Mouse (Mus musculus) CH12.LX (cell line): ENCODE measurements around the gene Wnt11. TPM values are rescaled to one million over a fixed set of nuclear protein-coding genes. Genes with fewer than 3 reads are reported as not detected.

ENCODE experiments used
- DNase-seq: peaks from one replicate; pipeline ENCODE4 v3.0.0-alpha.2; 2013; ENCODE audit errors: extremely low read depth
- H3K27ac ChIP-seq: 2 replicates; pipeline ENCODE4 v1.5.1; 2012; ENCODE audit warnings: low read depth, mild to moderate bottlenecking, control low read depth, moderate library complexity; ENCODE audit not compliant: insufficient read depth
- H3K27me3 ChIP-seq: replicated peaks from 2 replicates; pipeline ENCODE3; 2012; ENCODE audit warnings: inconsistent platforms
- H3K36me3 ChIP-seq, 2 experiments: replicated peaks in 1 of 2; 2 replicates each; pipeline versions ENCODE3 to v1.6.1; 2012; ENCODE audit warnings: inconsistent platforms in 1 of 2, low read length in 1 of 2, mild to moderate bottlenecking in 1 of 2, mixed read lengths in 1 of 2, moderate library complexity in 1 of 2; ENCODE audit not compliant: control insufficient read depth in 1 of 2, insufficient read depth in 1 of 2
- H3K4me1 ChIP-seq, 2 experiments: 2 replicates each; pipeline ENCODE4 v1.6.1; 2012; ENCODE audit warnings: inconsistent platforms in 1 of 2, moderate library complexity in 1 of 2; ENCODE audit not compliant: insufficient read depth in 2 of 2, control insufficient read depth in 1 of 2
- H3K4me2 ChIP-seq: 2 replicates; pipeline ENCODE4 v1.6.1; 2012; ENCODE audit warnings: low read depth, mild to moderate bottlenecking, control low read depth; ENCODE audit not compliant: poor library complexity, insufficient read depth, severe bottlenecking
- H3K4me3 ChIP-seq, 3 experiments: fragments of 150-350 bp in 1 of 3; sonication (generic) in 1 of 3; replicated peaks in 1 of 3; 2 replicates each; pipeline versions ENCODE3 to v1.5.1; 2011 to 2012; ENCODE audit warnings: low read depth in 2 of 3, low read length in 2 of 3, mild to moderate bottlenecking in 2 of 3, moderate library complexity in 2 of 3, control low read depth in 1 of 3, improper control_type of control experiment in 1 of 3, inconsistent platforms in 1 of 3, mixed read lengths in 1 of 3; ENCODE audit not compliant: poor library complexity in 1 of 3
- H3K79me2 ChIP-seq: replicated peaks from 2 replicates; pipeline ENCODE4 v1.6.1; 2012; ENCODE audit warnings: mild to moderate bottlenecking, moderate library complexity; ENCODE audit not compliant: control insufficient read depth, poor library complexity, insufficient read depth, severe bottlenecking; ENCODE audit errors: extremely low read depth
- H3K9ac ChIP-seq: 2 replicates; pipeline ENCODE4 v1.6.1; 2012; ENCODE audit warnings: low read depth, mild to moderate bottlenecking, control low read depth, moderate library complexity; ENCODE audit not compliant: insufficient read depth
- H3K9me3 ChIP-seq: replicated peaks from 2 replicates; pipeline ENCODE3; 2012; ENCODE audit warnings: low read length, inconsistent platforms, mixed read lengths
- CHD1 ChIP-seq: IDR thresholded peaks from 2 replicates; pipeline ENCODE4 v1.6.1; 2012; ENCODE audit warnings: low read depth, low read length, improper control_type of control experiment, inconsistent platforms
- CTCF ChIP-seq, 2 experiments: IDR thresholded peaks in 1 of 2; conservative IDR thresholded peaks in 1 of 2; 2 replicates each; pipeline ENCODE4 v1.5.1; 2011 to 2012; ENCODE audit warnings: low read depth in 2 of 2, low read length in 2 of 2, improper control_type of control experiment in 1 of 2, inconsistent platforms in 1 of 2, mild to moderate bottlenecking in 1 of 2, moderate library complexity in 1 of 2
- E2F4 ChIP-seq: IDR thresholded peaks from 2 replicates; pipeline ENCODE4 v1.6.1; 2011; ENCODE audit warnings: low read depth, low read length, improper control_type of control experiment; ENCODE audit not compliant: insufficient replicate concordance
- ELF1 ChIP-seq: IDR thresholded peaks from 2 replicates; pipeline ENCODE4 v1.6.1; 2014; ENCODE audit warnings: low read depth, mild to moderate bottlenecking, inconsistent platforms, low read length, improper control_type of control experiment
- EP300 ChIP-seq: IDR thresholded peaks from 2 replicates; pipeline ENCODE4 v1.6.1; 2011; ENCODE audit warnings: low read length, improper control_type of control experiment
- ETS1 ChIP-seq: conservative IDR thresholded peaks from 2 replicates; pipeline ENCODE4 v1.6.1; 2012; ENCODE audit warnings: low read depth, mild to moderate bottlenecking, inconsistent platforms, low read length, improper control_type of control experiment, moderate library complexity
- GABPA ChIP-seq: IDR thresholded peaks from 2 replicates; pipeline ENCODE4 v1.6.1; 2012; ENCODE audit warnings: low read depth, low read length, improper control_type of control experiment, inconsistent platforms; ENCODE audit not compliant: insufficient replicate concordance
- HCFC1 ChIP-seq: IDR thresholded peaks from 2 replicates; pipeline ENCODE4 v1.6.1; 2012; ENCODE audit warnings: low read depth, mild to moderate bottlenecking, inconsistent platforms, low read length, improper control_type of control experiment
- IRF4 ChIP-seq: IDR thresholded peaks from 2 replicates; pipeline ENCODE4 v1.6.1; 2014; ENCODE audit warnings: low read depth, mild to moderate bottlenecking, inconsistent platforms, low read length, improper control_type of control experiment
- JUN ChIP-seq: IDR thresholded peaks from 2 replicates; pipeline ENCODE4 v1.6.1; 2011; ENCODE audit warnings: low read depth, mild to moderate bottlenecking, low read length, improper control_type of control experiment, moderate library complexity; ENCODE audit not compliant: insufficient read depth
- KAT2A ChIP-seq: IDR thresholded peaks from 2 replicates; pipeline ENCODE4 v1.6.1; 2012; ENCODE audit warnings: low read length, improper control_type of control experiment, inconsistent platforms; ENCODE audit not compliant: insufficient replicate concordance
- MAFK ChIP-seq: IDR thresholded peaks from 2 replicates; pipeline ENCODE4 v1.6.1; 2011; ENCODE audit warnings: low read length, improper control_type of control experiment; ENCODE audit not compliant: insufficient replicate concordance
- MAX ChIP-seq: IDR thresholded peaks from 2 replicates; pipeline ENCODE4 v1.6.1; 2011; ENCODE audit warnings: low read length, improper control_type of control experiment
- MAZ ChIP-seq: IDR thresholded peaks from 2 replicates; pipeline ENCODE4 v1.6.1; 2012; ENCODE audit warnings: low read depth, mild to moderate bottlenecking, inconsistent platforms, low read length, improper control_type of control experiment, moderate library complexity
- MEF2A ChIP-seq: IDR thresholded peaks from 2 replicates; pipeline ENCODE4 v1.6.1; 2014; ENCODE audit warnings: low read depth, mild to moderate bottlenecking, inconsistent platforms, low read length, improper control_type of control experiment, borderline replicate concordance
- MXI1 ChIP-seq: IDR thresholded peaks from 2 replicates; pipeline ENCODE4 v1.6.1; 2011; ENCODE audit warnings: mild to moderate bottlenecking, low read depth, low read length, improper control_type of control experiment
- NELFE ChIP-seq: IDR thresholded peaks from 2 replicates; pipeline ENCODE4 v1.6.1; 2011; ENCODE audit warnings: low read depth, low read length, improper control_type of control experiment
- NRF1 ChIP-seq: IDR thresholded peaks from 2 replicates; pipeline ENCODE4 v1.6.1; 2014; ENCODE audit warnings: low read depth, mild to moderate bottlenecking, inconsistent platforms, low read length, improper control_type of control experiment, moderate library complexity
- PAX5 ChIP-seq: IDR thresholded peaks from 2 replicates; pipeline ENCODE4 v1.6.1; 2012; ENCODE audit warnings: low read length, inconsistent platforms, mixed read lengths
- POLR2AphosphoS2 ChIP-seq: IDR thresholded peaks from 2 replicates; pipeline ENCODE4 v1.6.1; 2011; ENCODE audit warnings: low read depth, low read length, improper control_type of control experiment
- SMC3 ChIP-seq: IDR thresholded peaks from 2 replicates; pipeline ENCODE4 v1.6.1; 2011; ENCODE audit warnings: low read depth, low read length, improper control_type of control experiment
- TBP ChIP-seq: conservative IDR thresholded peaks from 2 replicates; pipeline ENCODE4 v1.6.1; 2011; ENCODE audit warnings: low read depth, low read length, improper control_type of control experiment
- UBTF ChIP-seq: IDR thresholded peaks from 2 replicates; pipeline ENCODE4 v1.6.1; 2012; ENCODE audit warnings: low read depth, mild to moderate bottlenecking, inconsistent platforms, low read length, improper control_type of control experiment, moderate library complexity
- ZC3H11A ChIP-seq: IDR thresholded peaks from 2 replicates; pipeline ENCODE4 v1.6.1; 2012; ENCODE audit warnings: low read depth, mild to moderate bottlenecking, inconsistent platforms, low read length, improper control_type of control experiment
- ZKSCAN1 ChIP-seq: IDR thresholded peaks from 2 replicates; pipeline ENCODE4 v1.6.1; 2012; ENCODE audit warnings: low read depth, inconsistent platforms, low read length, improper control_type of control experiment, borderline replicate concordance
- ZNF384 ChIP-seq: IDR thresholded peaks from 2 replicates; pipeline ENCODE4 v1.6.1; 2012; ENCODE audit warnings: low read depth, low read length, improper control_type of control experiment, inconsistent platforms
- dilution Hi-C: fragments of 300-500 bp; cut with MboI; formaldehyde crosslinking; loops from 2 replicates; pipeline ENCODE4 v1.14.3; 2020; ENCODE audit warnings: low sequenced_read_pairs; ENCODE audit not compliant: extremely low pct_unique_long_range_greater_than_20kb, extremely low pct_ligation_motif_present
- in situ Hi-C: fragments of 300-500 bp; cut with MboI; formaldehyde crosslinking; loops from 3 replicates; pipeline ENCODE4 v1.14.3; 2019; ENCODE audit warnings: low sequenced_read_pairs, low pct_ligation_motif_present, low pct_unique_long_range_greater_than_20kb, mixed read lengths
- polyA plus RNA-seq: library from polyadenylated mRNA; unstranded; fragments of >175 nt; gene quantifications from 2 replicates; pipeline ENCODE4 v1.2.1, GENCODE M21; 2012; ENCODE audit warnings: low read depth; ENCODE audit not compliant: insufficient read length
- total RNA-seq, 2 experiments: library from RNA; depleted of rRNA; stranded (reverse); fragments of 300-350 nt in 1 of 2; fragments of >200 nt in 1 of 2; gene quantifications; 2 replicates each; pipeline ENCODE4 v1.2.3; 2012 to 2014

Wnt11 gene
- total and polyA plus RNA-seq, 3 experiments = 0.21 TPM; not detected in 2

- Histone ChIP-seq H3K4me2 (no peak overlapping the region), H3K9me3 (no peaks in the 10 kb centered on the region), H3K4me3 (no peak overlapping the region), H3K4me1 (peaks cover 8 to 27% of the 10 kb centered on the region in 2 experiments), H3K27ac (no peak overlapping the region), H3K36me3 (no peaks in the 10 kb centered on the region), H3K79me2 (no peaks in the 10 kb centered on the region), H3K9ac (no peak overlapping the region), H3K27me3 (peaks cover 10% of the 10 kb centered on the region)
- dilution Hi-C loops = no loop called here
- in situ Hi-C loops = no loop called here
- no peak for DNase-seq
- no peak for TF ChIP-seq ZNF384
- no peak for TF ChIP-seq IRF4
- TF ChIP-seq HCFC1 = no peak
- no peak for TF ChIP-seq MAX
- TF ChIP-seq ETS1 = no peak
- TF ChIP-seq PAX5 = no peak
- TF ChIP-seq NELFE = no peak
- no peak for TF ChIP-seq TBP
- TF ChIP-seq EP300 = no peak
- TF ChIP-seq MAFK = no peak
- no peak for TF ChIP-seq ZC3H11A
Observed at GRCm38 (mm10) chr7:98857094-98857493, 22.2 kb downstream of the Wnt11 start.

DNA sequence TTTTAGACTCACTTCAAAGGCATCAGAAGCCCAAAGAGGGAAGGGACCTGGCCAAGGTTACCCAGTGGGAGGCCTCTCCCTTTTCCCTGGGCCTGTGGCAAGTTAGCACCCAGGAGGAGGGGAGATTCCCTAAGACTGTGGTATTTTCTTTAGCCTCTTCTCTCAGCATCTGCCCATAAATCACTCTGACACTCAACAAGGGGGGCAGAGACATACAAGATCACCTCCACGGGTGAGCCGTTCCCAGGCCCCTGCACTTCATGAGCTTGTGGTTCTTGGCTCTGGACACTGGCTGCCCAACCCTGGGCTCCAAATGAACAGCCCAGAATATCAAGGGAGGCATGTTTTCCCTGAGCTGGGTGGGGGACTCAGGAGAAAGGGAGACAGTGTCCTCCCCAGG is 26.1 kb downstream of the Wnt11 start:
- in situ Hi-C loops = no loop called here
- TF ChIP-seq PAX5 = no peak
- TF ChIP-seq MXI1 = no peak
- TF ChIP-seq, all 38 proteins: peak for 0
- Histone ChIP-seq H3K27me3 (peaks cover 19% of the 10 kb centered on the region), H3K9ac (no peak overlapping the region), H3K9me3 (no peaks in the 10 kb centered on the region), H3K4me2 (no peak overlapping the region), H3K4me1 (peaks cover 17 to 33% of the 10 kb centered on the region in 2 experiments), H3K27ac (no peak overlapping the region), H3K79me2 (no peaks in the 10 kb centered on the region), H3K4me3 (no peak overlapping the region), H3K36me3 (no peaks in the 10 kb centered on the region)
- no peak for DNase-seq
- dilution Hi-C loops = no loop called here

DNA sequence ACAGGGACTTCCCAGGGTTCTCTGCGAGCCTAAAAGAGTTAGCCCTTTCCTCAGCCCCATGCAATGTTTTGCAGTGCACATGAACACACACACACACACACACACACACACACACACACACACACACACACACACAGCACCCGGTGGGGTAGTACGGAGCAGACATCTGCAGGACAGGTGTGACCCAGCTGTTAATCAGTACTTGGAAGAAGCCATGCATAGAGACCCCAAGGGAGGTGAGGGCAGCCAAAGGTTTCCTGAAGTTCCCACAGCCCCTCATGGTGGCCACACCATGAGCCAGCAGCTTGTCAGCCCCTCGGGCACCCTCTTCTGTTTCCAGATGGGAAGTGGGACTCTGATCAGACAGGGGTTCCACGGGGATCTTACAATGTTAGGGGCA is 28.1 kb downstream of the Wnt11 start:
- Histone ChIP-seq H3K27ac (no peak overlapping the region), H3K27me3 (peaks cover 20% of the 10 kb centered on the region), H3K36me3 (no peaks in the 10 kb centered on the region), H3K4me2 (no peak overlapping the region), H3K79me2 (no peaks in the 10 kb centered on the region), H3K4me1 (peaks cover 17 to 40% of the 10 kb centered on the region in 2 experiments), H3K4me3 (no peak overlapping the region), H3K9ac (no peak overlapping the region), H3K9me3 (no peaks in the 10 kb centered on the region)
- dilution Hi-C loops (no loop called here), in situ Hi-C loops (no loop called here)
- peak; percentile 37 for DNase-seq
- no peak for TF ChIP-seq UBTF
- no peak for TF ChIP-seq POLR2AphosphoS2
- no peak for TF ChIP-seq EP300
- no peak for TF ChIP-seq CHD1
- no peak for TF ChIP-seq MAX
- TF ChIP-seq NRF1 = no peak
- no peak for TF ChIP-seq KAT2A
- no peak for TF ChIP-seq MAZ
- no peak for TF ChIP-seq ZKSCAN1
- no peak for TF ChIP-seq PAX5
- no peak for TF ChIP-seq E2F4
- TF ChIP-seq GABPA = no peak
- no peak for TF ChIP-seq MAFK
- no peak for TF ChIP-seq ELF1
- no peak for TF ChIP-seq SMC3
- TF ChIP-seq MEF2A = peak; percentile 0; the same call in 1 of the 2 replicates
- 0 out of 4 replicates have a peak, but pooled peaks of 1 of the 2 experiments have one; percentile 7 for TF ChIP-seq CTCF (conservative IDR thresholded peaks at IDR 0.05 in 1 of 2, IDR thresholded peaks at IDR 0.05 in 1 of 2; ENCODE audit: low read depth in 2 of 2, low read length in 2 of 2)
- TF ChIP-seq HCFC1 = no peak
- TF ChIP-seq NELFE = no peak
- no peak for TF ChIP-seq JUN
